Mouse (Mus musculus): ENCODE results near the gene Defa26. TPM values are rescaled to one million over a fixed set of nuclear protein-coding genes. Genes with fewer than 3 reads are reported as not detected.
"Not testable (repeated sequence)": the region's sequence is repeated elsewhere in the genome, so short reads cannot be mapped to it uniquely, and the experiment has no call there.

The Defa26 gene
- polyA plus RNA-seq (2014; fragmentation: Nextera tagmentation; extraction: Ambion mirVana) = not detected in 2 replicates

DNA sequence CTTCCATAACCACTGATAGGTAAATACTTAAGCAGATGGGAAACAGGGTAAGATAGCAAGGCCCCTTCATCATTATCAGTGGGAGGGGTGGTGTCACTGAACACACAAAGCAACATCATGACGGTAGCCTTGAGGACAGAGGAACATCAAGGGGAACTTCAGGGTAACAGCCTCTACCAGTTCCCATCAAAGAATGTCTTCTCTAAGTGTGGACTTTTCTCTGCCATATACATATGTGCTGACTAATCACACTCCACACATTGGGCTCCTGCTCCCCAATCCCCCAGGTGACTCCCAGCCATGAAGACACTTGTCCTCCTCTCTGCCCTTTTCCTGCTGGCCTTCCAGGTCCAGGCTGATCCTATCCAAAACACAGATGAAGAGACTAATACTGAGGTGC lies at the start of gene Defa26:
Defa26 (plus strand) TSS at position 301 of the 400 bp plus-strand sequence.
- not testable (repeated sequence) for H3K4me1 ChIP-seq (ENCODE audit: control insufficient read depth, insufficient read depth, low read length); H3K9me3 ChIP-seq (ENCODE audit: control insufficient read depth, low read length); H3K27ac ChIP-seq (replicated peaks; ENCODE audit: low read depth, low read length); H3K4me3 ChIP-seq (replicated peaks; ENCODE audit: low read depth, low read length); ATAC-seq (ENCODE audit: low FRiP score, low TSS enrichment); H3K36me3 ChIP-seq (ENCODE audit: control insufficient read depth, insufficient read depth, low read length); H3K4me2 ChIP-seq (ENCODE audit: low read length); DNase-seq; H3K9ac ChIP-seq (replicated peaks; ENCODE audit: low read length); H3K27me3 ChIP-seq (ENCODE audit: control insufficient read depth, insufficient read depth, low read length)
- no CpG with 5 or more reads among the region's 1 CpGs for WGBS

- H3K4me1 ChIP-seq (ENCODE audit: control insufficient read depth, insufficient read depth, low read length); H3K4me2 ChIP-seq (ENCODE audit: low read length); H3K9ac ChIP-seq (replicated peaks; ENCODE audit: low read length); DNase-seq; H3K27me3 ChIP-seq (ENCODE audit: control insufficient read depth, insufficient read depth, low read length); H3K9me3 ChIP-seq (ENCODE audit: control insufficient read depth, low read length); H3K4me3 ChIP-seq (replicated peaks; ENCODE audit: low read depth, low read length); H3K36me3 ChIP-seq (ENCODE audit: control insufficient read depth, insufficient read depth, low read length); ATAC-seq (ENCODE audit: low FRiP score, low TSS enrichment); H3K27ac ChIP-seq (replicated peaks; ENCODE audit: low read depth, low read length): not testable (repeated sequence)
- WGBS = no CpG with 5 or more reads among the region's 1 CpGs
Measured at GRCm38 (mm10) chr8:21582706-21583105, 35.3 kb upstream of the Defa26 start, which contains the start of gene Defa28. Gene Defa28 (plus strand): TSS chr8:21583006.

- not testable (repeated sequence) for H3K4me1 ChIP-seq (ENCODE audit: control insufficient read depth, insufficient read depth, low read length); H3K27me3 ChIP-seq (ENCODE audit: control insufficient read depth, insufficient read depth, low read length)
- no CpG with 5 or more reads among the region's 1 CpGs for WGBS
Measured at GRCm38 (mm10) chr8:21594408-21594807, 23.6 kb upstream of the Defa26 start, which contains the start of gene Gm7861. Gene Gm7861 (minus strand): TSS chr8:21594508.

GRCm38 (mm10) chr8:21655480-21655879 lies 37.5 kb downstream of the Defa26 start, which contains the start of gene Defa17:
Gene Defa17 (plus strand): TSS chr8:21655780.
- DNase-seq; H3K4me3 ChIP-seq (replicated peaks; ENCODE audit: low read depth, low read length); H3K4me2 ChIP-seq (ENCODE audit: low read length); H3K9ac ChIP-seq (replicated peaks; ENCODE audit: low read length); ATAC-seq (ENCODE audit: low FRiP score, low TSS enrichment); H3K9me3 ChIP-seq (ENCODE audit: control insufficient read depth, low read length); H3K4me1 ChIP-seq (ENCODE audit: control insufficient read depth, insufficient read depth, low read length); H3K36me3 ChIP-seq (ENCODE audit: control insufficient read depth, insufficient read depth, low read length); H3K27ac ChIP-seq (replicated peaks; ENCODE audit: low read depth, low read length); H3K27me3 ChIP-seq (ENCODE audit: control insufficient read depth, insufficient read depth, low read length): not testable (repeated sequence)
- no CpG with 5 or more reads among the region's 2 CpGs for WGBS

More at GRCm38 (mm10) chr8:21594408-21594807, 23.6 kb upstream of the Defa26 start, which contains the start of gene Gm7861:
- not testable (repeated sequence) for DNase-seq; H3K27ac ChIP-seq (replicated peaks; ENCODE audit: low read depth, low read length); H3K4me3 ChIP-seq (replicated peaks; ENCODE audit: low read depth, low read length); H3K9me3 ChIP-seq (ENCODE audit: control insufficient read depth, low read length); H3K9ac ChIP-seq (replicated peaks; ENCODE audit: low read length); ATAC-seq (ENCODE audit: low FRiP score, low TSS enrichment); H3K4me2 ChIP-seq (ENCODE audit: low read length); H3K36me3 ChIP-seq (ENCODE audit: control insufficient read depth, insufficient read depth, low read length)

DNA sequence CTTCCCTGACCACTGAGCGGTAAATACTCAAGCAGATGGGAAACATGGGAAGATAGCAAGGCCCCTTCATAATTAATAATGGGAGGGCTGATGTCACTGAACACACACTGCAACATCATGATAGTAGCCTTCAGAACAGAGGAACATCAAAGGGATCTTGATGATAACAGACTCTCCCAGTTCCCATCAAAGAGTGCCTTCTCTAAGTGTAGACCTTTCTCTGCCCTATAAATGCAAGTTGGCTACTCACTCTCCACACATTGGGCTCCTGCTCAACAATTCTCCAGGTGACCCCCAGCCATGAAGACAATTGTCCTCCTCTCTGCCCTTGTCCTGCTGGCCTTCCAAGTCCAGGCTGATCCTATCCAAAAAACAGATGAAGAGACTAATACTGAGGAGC lies 47.5 kb downstream of the Defa26 start, which contains the start of gene Defa34:
Defa34 (plus strand) TSS at position 301 of the 400 bp plus-strand sequence.
- DNase-seq; ATAC-seq (ENCODE audit: low FRiP score, low TSS enrichment); H3K27ac ChIP-seq (replicated peaks; ENCODE audit: low read depth, low read length); H3K4me2 ChIP-seq (ENCODE audit: low read length); H3K27me3 ChIP-seq (ENCODE audit: control insufficient read depth, insufficient read depth, low read length); H3K36me3 ChIP-seq (ENCODE audit: control insufficient read depth, insufficient read depth, low read length); H3K4me1 ChIP-seq (ENCODE audit: control insufficient read depth, insufficient read depth, low read length); H3K4me3 ChIP-seq (replicated peaks; ENCODE audit: low read depth, low read length); H3K9me3 ChIP-seq (ENCODE audit: control insufficient read depth, low read length); H3K9ac ChIP-seq (replicated peaks; ENCODE audit: low read length): not testable (repeated sequence)
- 89% methylated on average over 1 of the region's 1 CpGs for WGBS

Other genes starting within 250 kb of the Defa26 start
- not detected in 2 replicates for gene Defa2, start 239.7 kb upstream of the Defa26 start, polyA plus RNA-seq (2014; fragmentation: Nextera tagmentation; extraction: Ambion mirVana)
- gene Defa33, start 226.4 kb upstream of the Defa26 start, polyA plus RNA-seq (2014; fragmentation: Nextera tagmentation; extraction: Ambion mirVana) = not detected in 2 replicates
- not detected in 2 replicates for gene Defa36, start 190.8 kb upstream of the Defa26 start, polyA plus RNA-seq (2014; fragmentation: Nextera tagmentation; extraction: Ambion mirVana)
- gene Gm7849, start 161.6 kb upstream of the Defa26 start, polyA plus RNA-seq (2014; fragmentation: Nextera tagmentation; extraction: Ambion mirVana) = not detected in 2 replicates
- gene Defa20, start 108.9 kb upstream of the Defa26 start, polyA plus RNA-seq (2014; fragmentation: Nextera tagmentation; extraction: Ambion mirVana) = not detected in 2 replicates
- gene Defa32, start 89.2 kb upstream of the Defa26 start, polyA plus RNA-seq (2014; fragmentation: Nextera tagmentation; extraction: Ambion mirVana) = not detected in 2 replicates
- gene Defa37, start 52.8 kb upstream of the Defa26 start, polyA plus RNA-seq (2014; fragmentation: Nextera tagmentation; extraction: Ambion mirVana) = not detected in 2 replicates
- gene Defa28, start 35.2 kb upstream of the Defa26 start, polyA plus RNA-seq (2014; fragmentation: Nextera tagmentation; extraction: Ambion mirVana) = not detected in 2 replicates
- gene Gm7861, start 23.7 kb upstream of the Defa26 start, polyA plus RNA-seq (2014; fragmentation: Nextera tagmentation; extraction: Ambion mirVana) = not detected in 2 replicates
- gene Defa17, start 37.6 kb downstream of the Defa26 start, polyA plus RNA-seq (2014; fragmentation: Nextera tagmentation; extraction: Ambion mirVana) = not detected in 2 replicates
- gene Defa34, start 47.6 kb downstream of the Defa26 start, polyA plus RNA-seq (2014; fragmentation: Nextera tagmentation; extraction: Ambion mirVana) = not detected in 2 replicates
- gene AY761184, start 85.5 kb downstream of the Defa26 start, polyA plus RNA-seq (2014; fragmentation: Nextera tagmentation; extraction: Ambion mirVana) = not detected in 2 replicates
- not detected in 2 replicates for gene Defa24, start 116.3 kb downstream of the Defa26 start, polyA plus RNA-seq (2014; fragmentation: Nextera tagmentation; extraction: Ambion mirVana)
- gene Defb50, start 205.4 kb downstream of the Defa26 start, polyA plus RNA-seq (2014; fragmentation: Nextera tagmentation; extraction: Ambion mirVana) = not detected in 2 replicates
- gene Defb2, start 221.7 kb downstream of the Defa26 start, polyA plus RNA-seq (2014; fragmentation: Nextera tagmentation; extraction: Ambion mirVana) = not detected in 2 replicates
- gene Defb10, start 240.7 kb downstream of the Defa26 start, polyA plus RNA-seq (2014; fragmentation: Nextera tagmentation; extraction: Ambion mirVana) = not detected in 2 replicates

Data from midbrain, embryonic 14.5 days (tissue).